Mouse (Mus musculus): ENCODE data around the gene Golm1. TPM values are rescaled to one million over a fixed set of nuclear protein-coding genes. Genes with fewer than 3 reads are reported as not detected.
A peak's percentile ranks its signal among the peaks of the same experiment; 100 is the strongest.
"Not testable (repeated sequence)": the region's sequence is repeated elsewhere in the genome, so short reads cannot be mapped to it uniquely, and the experiment has no call there.

The Golm1 gene
- polyA plus RNA-seq, 1 experiment from 2014 or later, result 40.9 TPM

- H3K4me1 ChIP-seq (replicated peaks; ENCODE audit: control insufficient read depth, insufficient read depth, low read length), result no peaks in the 10 kb centered on the region
- no peaks in the 10 kb centered on the region for H3K27me3 ChIP-seq (replicated peaks; ENCODE audit: control insufficient read depth, insufficient read depth, low read length)
- H3K9ac ChIP-seq (replicated peaks; ENCODE audit: low read depth, low read length), result no peak overlapping the region
- no peaks in the 10 kb centered on the region for H3K9me3 ChIP-seq (ENCODE audit: control insufficient read depth, low read length)
- ATAC-seq, result no peak
- H3K36me3 ChIP-seq (ENCODE audit: control insufficient read depth, insufficient read depth), result peaks cover 46% of the 10 kb centered on the region
- no peak overlapping the region for H3K4me3 ChIP-seq (replicated peaks; ENCODE audit: low read length)
- no peak overlapping the region for H3K4me2 ChIP-seq (ENCODE audit: low read length)
- H3K27ac ChIP-seq (ENCODE audit: low read length), result no peak overlapping the region
- WGBS, result 96% methylated on average over 5 of the region's 5 CpGs
Observed at GRCm38 (mm10) chr13:59603096-59603495, 72.5 kb downstream of the Golm1 start.

- H3K27ac ChIP-seq (ENCODE audit: low read length), result no peak overlapping the region
- no peak overlapping the region for H3K4me3 ChIP-seq (replicated peaks; ENCODE audit: low read length)
- H3K4me1 ChIP-seq (replicated peaks; ENCODE audit: control insufficient read depth, insufficient read depth, low read length), result peaks cover 10% of the 10 kb centered on the region
- H3K27me3 ChIP-seq (replicated peaks; ENCODE audit: control insufficient read depth, insufficient read depth, low read length), result no peaks in the 10 kb centered on the region
- no peak overlapping the region for H3K4me2 ChIP-seq (ENCODE audit: low read length)
- no peaks in the 10 kb centered on the region for H3K9me3 ChIP-seq (ENCODE audit: control insufficient read depth, low read length)
- ATAC-seq, result no peak
- H3K36me3 ChIP-seq (ENCODE audit: control insufficient read depth, insufficient read depth), result peaks cover 19% of the 10 kb centered on the region
- no peak overlapping the region for H3K9ac ChIP-seq (replicated peaks; ENCODE audit: low read depth, low read length)
- WGBS, result 96% methylated on average over 1 of the region's 1 CpGs
Observed at GRCm38 (mm10) chr13:59592630-59593029, 83.0 kb downstream of the Golm1 start.

- WGBS, result 90% methylated on average over 3 of the region's 3 CpGs
- not testable (repeated sequence) for H3K27ac ChIP-seq (ENCODE audit: low read length); H3K9me3 ChIP-seq (ENCODE audit: control insufficient read depth, low read length); ATAC-seq; H3K4me3 ChIP-seq (replicated peaks; ENCODE audit: low read length); H3K27me3 ChIP-seq (replicated peaks; ENCODE audit: control insufficient read depth, insufficient read depth, low read length); H3K4me2 ChIP-seq (ENCODE audit: low read length); H3K9ac ChIP-seq (replicated peaks; ENCODE audit: low read depth, low read length)
- Histone ChIP-seq H3K4me1 (replicated peaks; ENCODE audit: control insufficient read depth, insufficient read depth, low read length) (peaks cover 16% of the 10 kb centered on the region), H3K36me3 (ENCODE audit: control insufficient read depth, insufficient read depth) (peaks cover 19% of the 10 kb centered on the region)
Observed at GRCm38 (mm10) chr13:59592058-59592457, 83.6 kb downstream of the Golm1 start.

GRCm38 (mm10) chr13:59590691-59591090 lies 84.9 kb downstream of the Golm1 start:
- no peak overlapping the region for H3K4me3 ChIP-seq (replicated peaks; ENCODE audit: low read length)
- no peak overlapping the region for H3K27ac ChIP-seq (ENCODE audit: low read length)
- ATAC-seq, result no peak
- no peak overlapping the region for H3K9ac ChIP-seq (replicated peaks; ENCODE audit: low read depth, low read length)
- H3K9me3 ChIP-seq (ENCODE audit: control insufficient read depth, low read length), result no peaks in the 10 kb centered on the region
- H3K4me1 ChIP-seq (replicated peaks; ENCODE audit: control insufficient read depth, insufficient read depth, low read length), result peaks cover 28% of the 10 kb centered on the region
- no peak overlapping the region for H3K4me2 ChIP-seq (ENCODE audit: low read length)
- WGBS, result 92% methylated on average over 4 of the region's 4 CpGs
- H3K36me3 ChIP-seq (ENCODE audit: control insufficient read depth, insufficient read depth), result peaks cover 14% of the 10 kb centered on the region
- H3K27me3 ChIP-seq (replicated peaks; ENCODE audit: control insufficient read depth, insufficient read depth, low read length), result no peaks in the 10 kb centered on the region

- no peak for ATAC-seq
- H3K4me3 ChIP-seq (replicated peaks; ENCODE audit: low read length), result no peak overlapping the region
- no peak overlapping the region for H3K9ac ChIP-seq (replicated peaks; ENCODE audit: low read depth, low read length)
- peaks cover 12% of the 10 kb centered on the region for H3K36me3 ChIP-seq (ENCODE audit: control insufficient read depth, insufficient read depth)
- no peaks in the 10 kb centered on the region for H3K27me3 ChIP-seq (replicated peaks; ENCODE audit: control insufficient read depth, insufficient read depth, low read length)
- no peak overlapping the region for H3K4me2 ChIP-seq (ENCODE audit: low read length)
- H3K4me1 ChIP-seq (replicated peaks; ENCODE audit: control insufficient read depth, insufficient read depth, low read length), result peaks cover 28% of the 10 kb centered on the region
- H3K9me3 ChIP-seq (ENCODE audit: control insufficient read depth, low read length), result no peaks in the 10 kb centered on the region
- H3K27ac ChIP-seq (ENCODE audit: low read length), result no peak overlapping the region
- 81% methylated on average over 4 of the region's 4 CpGs for WGBS
Observed at GRCm38 (mm10) chr13:59589672-59590071, 85.9 kb downstream of the Golm1 start.

- no peak overlapping the region for H3K9ac ChIP-seq (replicated peaks; ENCODE audit: low read depth, low read length)
Observed at GRCm38 (mm10) chr13:59587201-59587600, 88.4 kb downstream of the Golm1 start.

GRCm38 (mm10) chr13:59585648-59586005 lies 90.0 kb downstream of the Golm1 start:
- ATAC-seq, result no peak; the same call in 1 of the 2 replicates
- Histone ChIP-seq H3K9ac (replicated peaks; ENCODE audit: low read depth, low read length) (peak overlapping the region; percentile 94), H3K9me3 (ENCODE audit: control insufficient read depth, low read length) (no peaks in the 10 kb centered on the region), H3K4me2 (ENCODE audit: low read length) (peak overlapping the region; percentile 98), H3K4me1 (replicated peaks; ENCODE audit: control insufficient read depth, insufficient read depth, low read length) (peaks cover 32% of the 10 kb centered on the region), H3K4me3 (replicated peaks; ENCODE audit: low read length) (peak overlapping the region; percentile 98), H3K36me3 (ENCODE audit: control insufficient read depth, insufficient read depth) (no peaks in the 10 kb centered on the region), H3K27ac (ENCODE audit: low read length) (peak overlapping the region; percentile 79), H3K27me3 (replicated peaks; ENCODE audit: control insufficient read depth, insufficient read depth, low read length) (no peaks in the 10 kb centered on the region)
- WGBS, result 0% methylated on average over 28 of the region's 28 CpGs

More at GRCm38 (mm10) chr13:59587201-59587600, 88.4 kb downstream of the Golm1 start:
- 94% methylated on average over 2 of the region's 2 CpGs for WGBS
- Histone ChIP-seq H3K4me2 (ENCODE audit: low read length) (peak overlapping the region; percentile 98), H3K27ac (ENCODE audit: low read length) (no peak overlapping the region), H3K27me3 (replicated peaks; ENCODE audit: control insufficient read depth, insufficient read depth, low read length) (no peaks in the 10 kb centered on the region), H3K36me3 (ENCODE audit: control insufficient read depth, insufficient read depth) (no peaks in the 10 kb centered on the region), H3K4me1 (replicated peaks; ENCODE audit: control insufficient read depth, insufficient read depth, low read length) (peaks cover 32% of the 10 kb centered on the region), H3K9me3 (ENCODE audit: control insufficient read depth, low read length) (no peaks in the 10 kb centered on the region), H3K4me3 (replicated peaks; ENCODE audit: low read length) (no peak overlapping the region)
- ATAC-seq, result no peak

- H3K9me3 ChIP-seq (ENCODE audit: control insufficient read depth, low read length), result no peaks in the 10 kb centered on the region
- no peaks in the 10 kb centered on the region for H3K27me3 ChIP-seq (replicated peaks; ENCODE audit: control insufficient read depth, insufficient read depth, low read length)
- peak; percentile 98 for ATAC-seq
- H3K36me3 ChIP-seq (ENCODE audit: control insufficient read depth, insufficient read depth), result no peaks in the 10 kb centered on the region
- peak within 1 kb of the TSS; percentile 99 for H3K4me2 ChIP-seq (ENCODE audit: low read length)
- H3K4me1 ChIP-seq (replicated peaks; ENCODE audit: control insufficient read depth, insufficient read depth, low read length), result peaks cover 32% of the 10 kb centered on the region
- peak within 1 kb of the TSS; percentile 98 for H3K4me3 ChIP-seq (replicated peaks; ENCODE audit: low read length)
- under 1% methylated on average over 76 of the region's 83 CpGs for WGBS
- peak within 1 kb of the TSS; percentile 79 for H3K27ac ChIP-seq (ENCODE audit: low read length)
- peak within 1 kb of the TSS; percentile 94 for H3K9ac ChIP-seq (replicated peaks; ENCODE audit: low read depth, low read length)
Observed at GRCm38 (mm10) chr13:59584947-59585647, 90.5 kb downstream of the Golm1 start, which contains the start of the genes Agtpbp1 and Naa35. Gene Agtpbp1 (minus strand): TSS chr13:59585227. Gene Naa35 (plus strand): TSS chr13:59585259.
